Mouse (Mus musculus) liver, adult 2 months (tissue): ENCODE measurements around the gene Zfp341. TPM values are rescaled to one million over a fixed set of nuclear protein-coding genes. Genes with fewer than 3 reads are reported as not detected.

Source experiments
- DNase-seq: peaks from one replicate; pipeline ENCODE4 v3.0.0-alpha.2; 2011; ENCODE audit warnings: low read depth, low spot score; ENCODE audit errors: extremely low read depth
- H3K27ac ChIP-seq: fragments of 200-500 bp; replicated peaks from 2 replicates; pipeline ENCODE4 v1.5.1; 2012; ENCODE audit warnings: low read depth, mild to moderate bottlenecking, control low read depth, inconsistent platforms, low read length; ENCODE audit not compliant: insufficient read depth
- H3K27me3 ChIP-seq: fragments of 200-500 bp; 2 replicates; pipeline ENCODE4 v1.6.1; 2012; ENCODE audit warnings: mild to moderate bottlenecking, moderate library complexity, low read length, inconsistent platforms; ENCODE audit not compliant: control insufficient read depth, insufficient read depth
- H3K36me3 ChIP-seq: fragments of 200-500 bp; 2 replicates; pipeline ENCODE4 v1.6.1; 2012; ENCODE audit warnings: low read length, inconsistent platforms; ENCODE audit not compliant: control insufficient read depth, insufficient read depth
- H3K4me1 ChIP-seq: fragments of 200-500 bp; 2 replicates; pipeline ENCODE4 v1.6.1; 2011; ENCODE audit warnings: low read length; ENCODE audit not compliant: control insufficient read depth, insufficient read depth
- H3K4me3 ChIP-seq: fragments of 200-500 bp; 2 replicates; pipeline ENCODE4 v1.5.1; 2011; ENCODE audit warnings: low read depth, mild to moderate bottlenecking, control low read depth, low read length, moderate library complexity; ENCODE audit not compliant: insufficient read depth
- H3K79me2 ChIP-seq: fragments of 200-500 bp; 2 replicates; pipeline ENCODE4 v1.6.1; 2012; ENCODE audit warnings: inconsistent platforms, mild to moderate bottlenecking, low read length, moderate library complexity; ENCODE audit not compliant: control insufficient read depth, insufficient read depth
- H3K9ac ChIP-seq: fragments of 200-500 bp; 2 replicates; pipeline ENCODE4 v1.6.1; 2012; ENCODE audit warnings: low read depth, mild to moderate bottlenecking, control low read depth, inconsistent platforms, low read length
- CTCF ChIP-seq: fragments of 200-500 bp; IDR thresholded peaks from 2 replicates; pipeline ENCODE4 v1.5.1; 2011; ENCODE audit warnings: low read depth, low read length, control low read depth
- POLR2A ChIP-seq: fragments of 200-500 bp; IDR thresholded peaks from 2 replicates; pipeline ENCODE4 v1.6.1; 2011; ENCODE audit warnings: low read length, control low read depth; ENCODE audit not compliant: insufficient read depth; ENCODE audit errors: extremely low read depth
- WGBS: fragments of 180-500 bp; shearing (Covaris S2); methylation state at CpG from one replicate; pipeline ENCODE4 v1.1.7; 2018; 5-methylcytosine and 5-hydroxymethylcytosine counted together
- polyA plus RNA-seq: library from polyadenylated mRNA; depleted of rRNA; stranded (reverse); fragments of >200 nt; gene quantifications from 2 replicates; pipeline ENCODE4 v1.2.3, GENCODE M21; 2012
- total RNA-seq: library from RNA; depleted of rRNA; stranded (reverse); fragments of >200 nt; gene quantifications from 2 replicates; pipeline ENCODE4 v1.2.3, GENCODE M21; 2014

The Zfp341 gene
- total and polyA plus RNA-seq, 2 experiments = 0.18 to 3.2 TPM

GRCm38 (mm10) chr2:154651363-154651762 lies 38.3 kb downstream of the Zfp341 start, which contains the start of gene Chmp4b:
Gene Chmp4b, plus strand, starts transcription at chr2:154651705.
- no peak for TF ChIP-seq POLR2A
- no peak for TF ChIP-seq CTCF
- no peak for DNase-seq
- Histone ChIP-seq H3K27me3 (no peaks in the 10 kb centered on the region), H3K27ac (no peak within 1 kb of the TSS), H3K9ac (no peak within 1 kb of the TSS), H3K36me3 (no peaks in the 10 kb centered on the region), H3K79me2 (no peaks in the 10 kb centered on the region), H3K4me3 (no peak within 1 kb of the TSS), H3K4me1 (peaks cover 3% of the 10 kb centered on the region)
- 60% methylated on average over 8 of the region's 8 CpGs for WGBS

- TF ChIP-seq CTCF = no peak
- TF ChIP-seq POLR2A = no peak
- DNase-seq = no peak
- 96% methylated on average over 12 of the region's 12 CpGs for WGBS
- Histone ChIP-seq H3K27ac (no peak overlapping the region), H3K36me3 (no peaks in the 10 kb centered on the region), H3K4me1 (peaks cover 10% of the 10 kb centered on the region), H3K4me3 (no peak overlapping the region), H3K79me2 (peaks cover 16% of the 10 kb centered on the region; the same call in 1 of the 2 replicates), H3K9ac (no peak overlapping the region), H3K27me3 (no peaks in the 10 kb centered on the region)
These were observed 41.9 kb downstream of the Zfp341 start for GRCm38 (mm10) chr2:154654976-154655375.

GRCm38 (mm10) chr2:154655878-154656414 lies 42.8 kb downstream of the Zfp341 start:
- peaks cover 25% of the 10 kb centered on the region for H3K79me2 ChIP-seq
- H3K4me3 ChIP-seq = no peak overlapping the region
- TF ChIP-seq CTCF (no peak), POLR2A (no peak)
- no peak overlapping the region for H3K27ac ChIP-seq
- H3K9ac ChIP-seq = no peak overlapping the region
- H3K36me3 ChIP-seq = peaks cover 2% of the 10 kb centered on the region; the same call in 1 of the 2 replicates
- no peaks in the 10 kb centered on the region for H3K27me3 ChIP-seq
- WGBS = 88% methylated on average over 2 of the region's 2 CpGs
- H3K4me1 ChIP-seq = peaks cover 10% of the 10 kb centered on the region
- DNase-seq = no peak

- H3K4me3 ChIP-seq = peak overlapping the region; percentile 96
- H3K79me2 ChIP-seq = peaks cover 29% of the 10 kb centered on the region
- TF ChIP-seq POLR2A (no peak), CTCF (no peak)
- no peaks in the 10 kb centered on the region for H3K27me3 ChIP-seq
- peaks cover 2% of the 10 kb centered on the region; the same call in 1 of the 2 replicates for H3K36me3 ChIP-seq
- H3K27ac ChIP-seq = peak overlapping the region; percentile 81
- peaks cover 13% of the 10 kb centered on the region for H3K4me1 ChIP-seq
- WGBS = under 1% methylated on average over 65 of the region's 67 CpGs
- peak; percentile 94 for DNase-seq
- peak overlapping the region; percentile 98 for H3K9ac ChIP-seq
These were observed 43.8 kb downstream of the Zfp341 start for GRCm38 (mm10) chr2:154656710-154657485.

- 3% methylated on average over 12 of the region's 12 CpGs for WGBS
- no peak for TF ChIP-seq POLR2A
- TF ChIP-seq CTCF = no peak
- no peaks in the 10 kb centered on the region for H3K27me3 ChIP-seq
- H3K9ac ChIP-seq = peak overlapping the region; percentile 98
- peak overlapping the region; percentile 81 for H3K27ac ChIP-seq
- peak overlapping the region; percentile 96 for H3K4me3 ChIP-seq
- peaks cover 33% of the 10 kb centered on the region for H3K79me2 ChIP-seq
- peak; percentile 65 for DNase-seq
- peaks cover 2% of the 10 kb centered on the region; the same call in 1 of the 2 replicates for H3K36me3 ChIP-seq
- peaks cover 13% of the 10 kb centered on the region for H3K4me1 ChIP-seq
These were observed 44.6 kb downstream of the Zfp341 start for GRCm38 (mm10) chr2:154657486-154658237.
